Mouse (Mus musculus) heart, adult 2 months (tissue): ENCODE results near the gene Samd7.

Experiments used
- CTCF ChIP-seq: fragments of 200-600 bp; IDR thresholded peaks from 2 replicates; pipeline ENCODE4 v1.8.1; 2022; ENCODE audit warnings: antibody characterized with exemption, mild to moderate bottlenecking, moderate library complexity
- POLR2A ChIP-seq: fragments of 200-500 bp; IDR thresholded peaks from 2 replicates; pipeline ENCODE4 v1.6.1; 2011; ENCODE audit warnings: mild to moderate bottlenecking, low read depth, low read length, control low read depth; ENCODE audit not compliant: insufficient read depth

DNA sequence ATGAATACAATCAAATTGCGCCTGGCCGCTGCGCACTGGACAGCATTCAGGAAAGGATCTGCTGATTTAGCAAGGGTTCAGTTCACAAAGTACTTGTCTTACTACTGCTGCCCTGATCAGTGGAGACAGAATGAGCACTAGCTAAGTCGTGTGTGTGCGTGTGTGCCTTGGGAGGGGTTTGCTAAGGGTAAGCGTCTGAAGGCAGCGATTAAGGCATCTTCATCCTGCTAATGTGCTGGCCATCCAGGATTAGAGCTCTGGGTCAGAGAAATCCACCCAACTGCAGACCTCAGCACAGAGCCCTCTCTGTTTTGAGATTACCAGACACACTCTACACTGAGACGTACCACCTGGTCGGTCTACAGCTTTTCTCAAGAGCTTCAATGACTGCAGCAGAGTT lies 2.2 kb downstream of the Samd7 start:
- no peak for TF ChIP-seq CTCF
- TF ChIP-seq POLR2A = no peak
